12 mouse cellular contexts compared by ENCODE assay signal in the genomic region with DNA sequence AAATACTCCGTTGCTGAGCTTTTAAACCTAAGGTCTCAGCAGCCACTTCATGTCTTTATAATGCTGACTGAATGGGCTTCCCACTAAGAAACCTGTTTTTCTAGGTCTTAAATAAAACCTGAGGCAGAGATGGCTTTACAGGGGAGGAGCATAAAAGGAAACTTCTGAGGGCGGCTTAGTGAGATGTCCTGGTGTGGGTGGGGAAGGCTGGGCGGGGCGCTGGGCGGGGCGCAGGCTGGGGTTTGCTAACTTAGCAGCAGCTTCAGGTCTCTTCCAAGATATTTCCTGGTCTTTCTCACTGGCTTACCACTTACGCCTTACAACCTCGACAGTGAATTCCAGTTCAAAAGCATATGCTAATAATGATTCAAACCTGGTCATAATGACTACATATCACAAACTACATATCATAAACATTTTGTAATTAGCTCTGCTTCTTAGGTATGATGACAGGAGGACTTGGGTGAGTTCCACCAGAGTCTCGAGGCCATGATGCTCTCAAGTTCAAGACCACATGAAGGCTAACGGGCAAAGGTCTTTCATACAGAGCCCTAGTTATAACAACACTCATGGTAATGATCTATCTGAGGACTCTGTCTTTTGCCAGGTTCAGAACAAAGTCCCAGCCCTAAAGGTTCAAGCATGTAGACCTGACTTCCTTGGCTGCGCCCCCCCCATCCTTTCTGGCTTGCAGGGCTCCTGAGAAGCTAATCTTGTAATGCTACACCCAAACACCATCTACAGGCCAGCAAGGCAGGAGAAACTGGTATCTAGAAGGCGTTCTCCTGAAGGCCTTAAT. TPM values are rescaled to one million over a fixed set of nuclear protein-coding genes. Genes with fewer than 3 reads are reported as not detected.
DNase-seq lines count a peak whose midpoint lies in the region; ATAC-seq lines count a peak whose summit lies in the region.
"Had no signal": no experiment of that assay in that cellular context is flagged by ENCODE, and none has a peak within 500 bp of the region (broad histone marks: within the 10 kb centered on the region; RNA-seq: fewer than 3 reads in every experiment).

No protein-coding gene starts in this region.

- H3K9ac ChIP-seq in heart, embryonic 13.5 days = no peak overlapping the region
- H3K9ac ChIP-seq in intestine, embryonic 16.5 days (ENCODE audit: low read depth, low read length) = no peak overlapping the region
- no peak overlapping the region for H3K9ac ChIP-seq in liver, embryonic 11.5 days (ENCODE audit: low read depth, low read length)
- H3K9ac ChIP-seq in hindbrain, embryonic 16.5 days (ENCODE audit: low read depth, low read length) = no peak overlapping the region
- H3K9ac ChIP-seq: hindbrain, embryonic 15.5 days had no signal

- 36% methylated on average over 12 of the region's 12 CpGs for WGBS in heart, embryonic 13.5 days
- 29% methylated on average over 12 of the region's 12 CpGs for WGBS in heart, embryonic 10.5 days
- 31% methylated on average over 12 of the region's 12 CpGs for WGBS in intestine, embryonic 16.5 days
- 33% methylated on average over 12 of the region's 12 CpGs for WGBS in liver, embryonic 11.5 days
- 54% methylated on average over 11 of the region's 12 CpGs for WGBS in hindbrain, embryonic 16.5 days

- no peak for DNase-seq in heart, embryonic 10.5 days (ENCODE audit: low spot score)
- peak; percentile 86 for DNase-seq in R1 (ENCODE audit: low read depth, low spot score)
- DNase-seq in liver, embryonic 11.5 days (ENCODE audit: low spot score) = no peak
- DNase-seq in right cerebral cortex, postnatal 10 days (ENCODE audit: low spot score in 2 of 2) = no peak
- no peak for DNase-seq in left cerebral cortex, postnatal 10 days (ENCODE audit: extremely low spot score in 1 of 2, low spot score in 2 of 2)
- DNase-seq: B cell, adult 2 months; gastrocnemius, postnatal 14 days had no signal

- no peak overlapping the region for H3K4me3 ChIP-seq in heart, embryonic 13.5 days
- no peak overlapping the region for H3K4me3 ChIP-seq in heart, embryonic 10.5 days
- no peak overlapping the region for H3K4me3 ChIP-seq in intestine, embryonic 16.5 days (ENCODE audit: low read length)
- no peak overlapping the region for H3K4me3 ChIP-seq in liver, embryonic 11.5 days (ENCODE audit: low read depth, low read length)
- H3K4me3 ChIP-seq in hindbrain, embryonic 16.5 days (ENCODE audit: low read length) = no peak overlapping the region
- H3K4me3 ChIP-seq: hindbrain, embryonic 15.5 days had no signal

- intact Hi-C loops in left cerebral cortex, postnatal 10 days (cut with DNase I) = no loop called here

- H3K9me3 ChIP-seq in heart, embryonic 13.5 days = no peaks in the 10 kb centered on the region
- H3K9me3 ChIP-seq in heart, embryonic 10.5 days = no peaks in the 10 kb centered on the region
- no peaks in the 10 kb centered on the region for H3K9me3 ChIP-seq in intestine, embryonic 16.5 days (ENCODE audit: control insufficient read depth, low read length)
- H3K9me3 ChIP-seq in liver, embryonic 11.5 days (ENCODE audit: control insufficient read depth, low read length) = no peaks in the 10 kb centered on the region
- H3K9me3 ChIP-seq in hindbrain, embryonic 16.5 days (ENCODE audit: control insufficient read depth, low read length) = no peaks in the 10 kb centered on the region
- H3K9me3 ChIP-seq: hindbrain, embryonic 15.5 days had no signal

- H3K27me3 ChIP-seq in heart, embryonic 13.5 days (replicated peaks) = no peaks in the 10 kb centered on the region
- 0 out of 2 replicates have a peak, but pooled peaks cover 5% of the 10 kb centered on the region for H3K27me3 ChIP-seq in heart, embryonic 10.5 days (ENCODE audit: insufficient read depth, poor library complexity, severe bottlenecking)
- H3K27me3 ChIP-seq in intestine, embryonic 16.5 days (replicated peaks; ENCODE audit: control insufficient read depth, insufficient read depth, low read length) = no peaks in the 10 kb centered on the region
- H3K27me3 ChIP-seq in liver, embryonic 11.5 days (replicated peaks; ENCODE audit: control insufficient read depth, insufficient read depth, low read length) = no peaks in the 10 kb centered on the region
- H3K27me3 ChIP-seq in hindbrain, embryonic 16.5 days (replicated peaks; ENCODE audit: control insufficient read depth, insufficient read depth, low read length) = no peaks in the 10 kb centered on the region
- H3K27me3 ChIP-seq: hindbrain, embryonic 15.5 days had no signal

- no peaks in the 10 kb centered on the region for H3K36me3 ChIP-seq in heart, embryonic 13.5 days
- no peaks in the 10 kb centered on the region for H3K36me3 ChIP-seq in heart, embryonic 10.5 days
- H3K36me3 ChIP-seq in intestine, embryonic 16.5 days (ENCODE audit: control insufficient read depth, insufficient read depth, low read length) = no peaks in the 10 kb centered on the region
- H3K36me3 ChIP-seq in liver, embryonic 11.5 days (ENCODE audit: control insufficient read depth, insufficient read depth, low read length) = no peaks in the 10 kb centered on the region
- H3K36me3 ChIP-seq in hindbrain, embryonic 16.5 days (ENCODE audit: control insufficient read depth, insufficient read depth, low read length) = no peaks in the 10 kb centered on the region
- H3K36me3 ChIP-seq: hindbrain, embryonic 15.5 days had no signal

- ATAC-seq in heart, embryonic 13.5 days (ENCODE audit: extremely low read depth, insufficient number of reproducible peaks, low FRiP score, low TSS enrichment) = no peak
- ATAC-seq in intestine, embryonic 16.5 days = peak; percentile 89
- peak; percentile 79 for ATAC-seq in liver, embryonic 11.5 days (replicated peaks; ENCODE audit: low FRiP score)
- no peak for ATAC-seq in hindbrain, embryonic 16.5 days

- peaks cover 32% of the 10 kb centered on the region for H3K4me1 ChIP-seq in heart, embryonic 13.5 days
- peaks cover 25% of the 10 kb centered on the region for H3K4me1 ChIP-seq in heart, embryonic 10.5 days
- peaks cover 24% of the 10 kb centered on the region for H3K4me1 ChIP-seq in intestine, embryonic 16.5 days (ENCODE audit: control insufficient read depth, insufficient read depth, low read length)
- 0 out of 2 replicates have a peak, but pooled peaks cover 3% of the 10 kb centered on the region for H3K4me1 ChIP-seq in liver, embryonic 11.5 days (replicated peaks; ENCODE audit: control insufficient read depth, insufficient read depth, low read length)
- no peaks in the 10 kb centered on the region; the same call in 1 of the 2 replicates for H3K4me1 ChIP-seq in hindbrain, embryonic 16.5 days (ENCODE audit: control insufficient read depth, insufficient read depth, low read depth, low read length)

- H3K27ac ChIP-seq in heart, embryonic 13.5 days (replicated peaks) = no peak overlapping the region
- H3K27ac ChIP-seq in heart, embryonic 10.5 days = no peak overlapping the region
- H3K27ac ChIP-seq in intestine, embryonic 16.5 days (ENCODE audit: low read length) = peak overlapping the region; percentile 81
- no peak overlapping the region for H3K27ac ChIP-seq in liver, embryonic 11.5 days (ENCODE audit: low read depth, low read length)
- H3K27ac ChIP-seq in hindbrain, embryonic 16.5 days (ENCODE audit: low read depth, low read length) = no peak overlapping the region
- H3K27ac ChIP-seq: hindbrain, embryonic 15.5 days; macrophage had no signal

- peak overlapping the region; percentile 25; the same call in 1 of the 2 replicates for H3K4me2 ChIP-seq in heart, embryonic 13.5 days
- H3K4me2 ChIP-seq in intestine, embryonic 16.5 days (ENCODE audit: low read depth, low read length) = no peak overlapping the region; the same call in 1 of the 2 replicates
- H3K4me2 ChIP-seq in liver, embryonic 11.5 days = no peak overlapping the region
- H3K4me2 ChIP-seq in hindbrain, embryonic 16.5 days (ENCODE audit: low read length) = no peak overlapping the region
- H3K4me2 ChIP-seq: hindbrain, embryonic 15.5 days had no signal

RNA-seq across cellular contexts. Expression of a gene that starts 30.7 kb away (rescaled TPM):
- polyA plus RNA-seq in heart, embryonic 13.5 days (2015; fragmentation: Nextera tagmentation; extraction: Ambion mirVana) = 5.9 and 6.6 TPM in 2 replicates
- 3.8 and 4.8 TPM in 2 replicates for polyA plus RNA-seq in heart, embryonic 10.5 days (2016; fragmentation: Nextera tagmentation; extraction: Ambion mirVana)
- polyA plus RNA-seq in intestine, embryonic 16.5 days (2015; fragmentation: Nextera tagmentation; extraction: Ambion mirVana) = 44.7 and 50.3 TPM in 2 replicates
- 6.4 and 7.2 TPM in 2 replicates for polyA plus RNA-seq in liver, embryonic 11.5 days (2014; fragmentation: Nextera tagmentation; extraction: Ambion mirVana)
- 10.0 and 11.2 TPM in 2 replicates for polyA plus RNA-seq in hindbrain, embryonic 16.5 days (2015; fragmentation: Nextera tagmentation; extraction: Ambion mirVana)
- total RNA-seq in left cerebral cortex, postnatal 10 days (2021) = 10 to 100 TPM; 47.0 to 52.5 TPM

Comparison
In these comparisons a context has a peak if more than half of its experiments do, and no peak if none do; other contexts are left out.
1. ATAC-seq: peak in intestine, embryonic 16.5 days (single experiment) and liver, embryonic 11.5 days (single experiment); none in heart, embryonic 13.5 days (single experiment) and hindbrain, embryonic 16.5 days (single experiment).